Mouse (Mus musculus) embryo, embryonic 11.5 days (tissue): ENCODE measurements around the gene Rbms3.

Experiments
- DNase-seq: peaks from one replicate; pipeline ENCODE4 v3.0.0-alpha.2; 2012; ENCODE audit warnings: low read depth, low spot score

Gene Rbms3

DNA sequence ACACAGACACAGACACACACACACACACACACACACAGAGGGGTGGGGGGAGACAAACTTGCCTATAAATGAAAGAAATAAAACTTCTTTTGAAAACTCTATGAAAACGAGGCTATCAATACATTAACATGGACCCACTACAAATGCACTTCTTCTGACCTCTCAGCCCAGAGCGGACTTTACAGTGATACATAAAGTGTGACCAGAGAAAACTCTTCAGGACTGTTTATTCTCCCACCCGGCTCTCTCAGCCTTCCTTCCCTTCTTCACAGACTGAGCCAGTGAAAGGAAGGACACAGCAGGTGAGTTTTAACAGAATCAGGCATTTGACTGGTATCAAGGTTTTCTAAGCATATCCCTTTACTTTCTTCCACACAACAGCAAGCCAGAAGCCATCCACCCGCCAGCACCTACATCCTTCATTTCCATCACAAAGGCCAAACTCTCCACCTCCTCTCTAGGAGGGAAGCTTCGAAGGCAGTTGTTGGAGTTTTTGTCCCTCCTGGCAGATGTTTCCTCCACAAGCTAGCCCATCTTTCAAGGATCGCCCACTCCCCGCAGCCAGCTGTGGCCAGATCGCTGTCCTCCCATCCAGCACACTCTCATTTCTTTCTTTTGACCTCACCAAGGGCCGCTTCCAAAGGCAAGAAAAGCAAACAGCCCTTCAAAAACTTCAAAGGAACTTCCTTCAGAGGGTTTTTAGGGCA is 980.5 kb downstream of the Rbms3 start:
- DNase-seq: no peak

DNA sequence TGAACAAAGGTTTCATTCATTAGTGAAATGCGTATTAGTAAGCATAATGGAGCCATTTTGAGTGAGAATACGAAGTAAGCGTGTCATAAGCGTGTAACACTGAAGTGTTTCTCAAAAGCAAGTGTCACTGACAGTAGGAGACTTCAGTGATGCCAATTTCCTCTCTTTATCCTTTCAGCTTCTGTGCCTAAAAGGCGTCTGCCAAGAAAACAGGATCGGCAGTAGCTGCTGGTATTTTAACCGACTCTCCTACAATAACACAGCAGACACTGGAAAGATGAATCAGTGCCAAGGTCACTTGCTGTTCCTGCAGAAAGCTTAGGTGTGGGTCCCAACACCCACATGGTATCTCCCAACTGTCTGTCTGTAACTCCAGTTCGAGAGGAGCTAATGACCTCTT is 985.1 kb downstream of the Rbms3 start:
- DNase-seq: no peak

DNA sequence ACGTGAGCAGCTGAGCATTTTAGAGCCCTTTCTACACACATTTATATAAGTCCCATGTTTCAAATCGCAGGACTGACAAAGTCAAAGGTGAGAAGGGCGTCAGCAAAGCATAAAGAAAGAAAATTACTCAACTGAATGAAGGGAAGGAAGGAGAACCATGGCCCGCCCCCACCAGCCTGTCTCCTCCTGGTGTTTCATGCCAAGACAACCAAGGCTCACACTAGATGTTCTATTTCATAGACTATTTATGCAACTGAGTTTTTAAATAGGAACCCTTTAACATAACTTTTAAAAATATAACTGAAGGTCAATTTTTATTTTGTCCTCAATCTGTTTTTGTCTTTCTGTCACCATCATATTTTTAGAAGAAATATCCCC is 989.4 kb downstream of the Rbms3 start:
- no peak for DNase-seq

DNA sequence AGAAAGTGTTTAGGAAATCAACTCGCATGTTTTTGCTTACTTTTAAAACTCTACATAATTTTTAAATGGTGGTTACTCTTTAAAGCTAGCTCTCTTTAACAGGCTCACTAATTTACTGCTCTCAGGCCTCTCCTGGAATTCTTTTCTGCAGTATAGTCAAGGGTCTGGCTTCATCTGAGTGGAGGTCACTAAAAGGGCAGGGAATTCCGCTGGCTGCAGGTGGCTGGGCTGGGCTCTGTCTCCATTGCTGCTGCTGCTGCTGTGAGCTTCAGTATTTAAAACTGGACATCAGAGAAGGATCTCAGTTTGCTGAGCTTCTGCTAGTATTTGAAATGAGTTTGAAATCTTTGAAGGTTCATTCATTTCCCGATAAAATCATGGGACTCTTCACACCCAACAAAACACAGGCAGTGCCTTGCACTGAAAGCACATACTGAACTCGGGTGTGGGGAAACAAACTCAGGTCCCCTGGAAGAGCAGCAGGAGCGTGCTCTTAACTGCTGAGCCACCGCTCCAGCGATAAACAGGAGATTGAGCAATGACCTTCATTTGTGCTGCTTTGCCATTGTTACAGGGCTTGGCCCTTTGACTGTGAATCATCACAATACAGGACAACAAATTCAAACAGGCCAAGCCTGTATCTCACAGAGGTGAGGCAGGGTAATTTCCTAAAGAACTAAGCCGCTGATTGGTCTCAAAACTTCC is 990.0 kb downstream of the Rbms3 start:
- DNase-seq: no peak

DNA sequence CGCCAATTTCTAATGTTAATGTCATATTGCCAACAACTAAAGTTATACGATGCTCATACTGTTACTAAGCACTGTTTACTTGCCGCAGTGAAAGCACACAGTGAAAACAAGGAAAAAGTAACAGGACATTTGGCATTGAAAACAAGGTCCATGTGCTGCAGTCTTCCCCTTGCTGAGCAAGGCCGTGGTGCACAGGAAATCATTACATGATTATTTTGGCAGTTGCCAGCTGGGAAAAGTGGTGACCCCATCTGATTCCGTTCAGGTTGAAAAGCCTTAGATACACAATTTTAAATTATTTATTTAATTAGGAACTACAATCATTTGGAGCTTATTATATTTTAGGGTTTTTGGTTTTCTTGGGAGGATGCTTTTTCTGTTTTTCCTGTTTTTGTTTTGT is 995.9 kb downstream of the Rbms3 start:
- no peak for DNase-seq

DNA sequence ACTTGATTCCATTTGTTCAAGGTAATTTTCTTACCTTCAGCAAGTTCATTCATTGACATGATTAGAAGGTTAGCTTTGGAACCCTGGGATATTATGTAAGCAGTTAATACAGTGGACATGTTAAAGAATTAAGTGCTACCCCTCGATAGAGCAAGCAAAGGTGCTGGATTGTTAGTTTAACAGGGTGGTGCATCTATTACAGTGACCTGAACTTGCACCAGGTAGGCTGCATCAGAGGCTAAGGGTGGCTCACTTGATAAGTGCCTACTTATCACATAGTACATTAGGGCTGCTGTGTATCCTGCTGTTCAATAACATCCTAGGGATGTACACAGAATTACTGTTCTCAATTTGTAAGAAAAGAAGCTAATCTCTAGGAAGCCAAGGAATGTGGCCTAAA is 996.6 kb downstream of the Rbms3 start:
- DNase-seq: no peak

DNA sequence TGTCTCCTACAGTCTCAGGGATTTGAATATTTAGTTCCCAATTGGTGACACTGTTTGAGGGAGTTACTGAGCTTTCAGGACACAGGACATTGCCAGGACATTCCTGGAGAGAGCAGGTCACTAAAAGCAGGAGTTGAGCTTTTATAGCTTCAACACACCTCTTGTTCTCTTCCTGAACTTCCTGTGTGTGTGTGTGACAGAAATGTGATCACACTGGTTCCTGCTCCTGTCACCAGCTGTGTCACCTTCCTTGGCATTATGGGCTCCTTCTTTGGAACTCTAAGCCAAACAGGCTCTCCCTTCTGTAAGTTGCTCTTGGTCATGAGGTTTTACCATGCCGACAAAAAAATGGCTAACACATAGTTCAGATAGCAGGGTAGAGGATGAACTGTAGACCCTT is 997.9 kb downstream of the Rbms3 start:
- DNase-seq: no peak

DNA sequence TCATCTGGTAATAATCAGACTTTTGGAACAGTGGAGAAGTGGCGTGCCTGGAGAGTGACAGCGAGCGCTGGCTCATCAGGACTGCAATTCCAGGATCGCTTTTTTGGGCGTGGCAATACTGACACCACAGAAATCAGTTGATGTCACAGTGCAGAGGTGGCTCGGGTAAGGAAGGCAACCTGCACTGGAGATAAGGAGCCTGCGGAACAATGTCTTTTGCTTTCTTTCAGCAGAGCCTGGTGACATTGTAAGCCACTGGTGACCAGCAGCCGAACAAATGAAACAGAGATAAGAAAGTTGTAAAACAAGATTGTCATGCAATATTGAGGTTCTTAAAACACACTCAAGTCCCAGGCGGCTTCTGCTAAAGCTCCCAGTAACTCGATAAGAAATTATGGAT is 998.9 kb downstream of the Rbms3 start:
- no peak for DNase-seq

DNA sequence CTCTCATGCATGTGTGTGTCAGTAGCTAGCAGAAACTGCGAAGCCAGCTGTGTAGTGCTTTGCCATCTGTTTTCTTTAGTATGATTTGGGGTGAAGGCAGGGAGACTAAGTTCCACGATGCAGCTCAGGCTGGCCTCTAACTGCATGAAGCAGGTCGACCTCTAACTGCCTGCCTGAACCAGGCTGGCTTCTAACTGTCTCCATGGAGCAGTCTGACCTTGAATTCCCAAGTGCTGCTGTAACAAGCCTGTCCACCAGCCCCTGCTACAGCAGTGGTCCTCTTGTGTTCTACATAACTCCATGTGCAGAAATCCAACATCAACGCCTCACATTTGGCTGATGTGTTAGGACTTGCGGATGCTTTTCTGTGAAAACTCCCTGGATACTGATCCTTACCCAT is 1009.3 kb downstream of the Rbms3 start:
- DNase-seq: no peak

DNA sequence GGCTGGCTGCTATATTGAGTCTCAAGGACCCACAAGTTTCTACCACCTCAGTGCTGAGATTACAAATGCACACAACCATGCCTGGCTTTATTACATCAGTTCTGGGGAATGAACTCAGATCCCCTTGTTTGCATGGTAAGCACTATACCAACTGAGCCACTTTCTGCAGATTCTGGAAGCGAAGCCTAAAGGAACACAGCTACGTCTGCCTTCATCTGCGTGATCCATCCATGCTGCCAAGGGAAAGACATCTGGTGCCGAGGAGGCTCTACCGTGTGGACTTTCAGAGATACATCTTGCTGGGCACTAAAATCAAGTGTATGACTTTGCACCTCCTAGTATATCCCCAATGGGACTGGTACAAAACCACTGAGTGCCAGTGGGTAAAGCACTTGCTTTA is 1010.8 kb downstream of the Rbms3 start:
- DNase-seq: no peak

DNA sequence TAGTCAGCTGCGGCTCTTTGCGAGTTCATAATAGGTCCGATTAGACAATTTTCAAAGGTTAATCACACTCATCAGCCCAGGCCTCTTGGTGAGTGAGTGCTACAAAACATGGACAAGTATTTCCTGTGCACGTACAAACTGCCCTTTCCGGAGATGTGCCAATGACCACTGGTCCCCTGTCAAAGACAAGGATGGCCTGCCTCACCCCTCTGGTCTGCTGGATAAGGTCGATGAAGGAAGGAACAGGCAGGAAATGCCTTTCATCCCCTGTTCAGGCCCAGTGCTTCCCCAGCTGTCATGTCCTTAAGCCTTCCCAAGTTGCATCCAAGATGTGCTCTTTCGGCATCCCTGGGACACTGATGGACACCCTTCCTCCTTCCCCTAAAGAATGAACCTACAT is 1016.4 kb downstream of the Rbms3 start:
- no peak for DNase-seq

DNA sequence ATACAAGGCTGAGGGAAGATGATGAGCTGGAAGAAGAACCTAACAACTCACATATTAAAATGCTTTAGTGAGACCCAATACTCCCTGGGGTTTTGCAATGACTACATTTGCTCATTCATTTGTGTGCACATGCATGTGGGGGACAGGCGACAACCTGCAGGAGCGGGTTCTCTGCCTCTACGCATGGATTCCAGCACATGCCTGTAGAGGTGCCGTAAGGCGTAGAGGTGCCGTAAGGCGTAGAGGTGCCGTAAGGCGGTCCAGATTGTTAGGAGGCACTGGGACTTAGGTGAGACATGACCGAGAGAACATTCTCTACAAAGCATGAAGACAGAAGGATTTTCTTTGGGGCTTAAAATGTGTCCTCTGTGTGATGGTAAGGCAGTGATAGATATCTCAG is 1033.7 kb downstream of the Rbms3 start:
- no peak for DNase-seq

DNA sequence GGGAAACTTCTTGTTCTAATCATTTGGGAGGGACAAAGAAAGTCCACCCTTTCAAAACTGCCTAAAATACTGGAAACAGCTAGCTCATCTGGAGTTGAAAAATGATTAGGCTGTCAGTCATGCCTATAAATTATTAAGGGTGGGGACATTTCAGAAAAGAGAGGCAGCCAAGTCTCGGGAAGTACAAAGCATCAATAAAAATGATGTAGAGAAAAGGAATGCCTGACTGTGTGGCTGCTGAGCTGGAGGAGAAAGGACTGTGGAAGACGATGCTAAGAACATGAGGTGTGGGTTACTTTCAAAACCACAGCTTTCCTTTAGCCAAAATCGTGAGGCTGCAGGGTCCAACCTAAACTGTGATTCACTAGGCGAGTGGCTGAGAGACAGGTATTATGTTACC is 1037.2 kb downstream of the Rbms3 start:
- DNase-seq: no peak

DNA sequence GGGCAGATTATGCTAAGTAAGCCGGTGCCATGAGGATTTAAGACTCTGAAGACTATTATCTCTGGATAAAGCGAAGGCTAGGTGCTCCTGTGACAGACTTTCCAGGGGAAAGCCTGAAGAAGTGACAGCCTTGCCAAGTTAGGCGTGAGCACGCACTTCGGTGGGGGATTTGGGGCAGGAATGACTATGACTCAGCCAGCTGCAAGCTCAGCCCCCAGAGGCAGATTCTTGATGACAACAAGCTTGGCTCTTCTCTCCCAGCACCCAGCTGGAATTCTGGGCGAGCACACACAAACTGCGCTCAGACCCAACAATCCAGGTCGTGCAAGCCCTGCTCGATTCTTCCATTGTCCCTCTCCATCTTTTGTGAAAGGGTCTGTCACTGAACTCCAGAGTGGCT is 1038.6 kb downstream of the Rbms3 start:
- no peak for DNase-seq

DNA sequence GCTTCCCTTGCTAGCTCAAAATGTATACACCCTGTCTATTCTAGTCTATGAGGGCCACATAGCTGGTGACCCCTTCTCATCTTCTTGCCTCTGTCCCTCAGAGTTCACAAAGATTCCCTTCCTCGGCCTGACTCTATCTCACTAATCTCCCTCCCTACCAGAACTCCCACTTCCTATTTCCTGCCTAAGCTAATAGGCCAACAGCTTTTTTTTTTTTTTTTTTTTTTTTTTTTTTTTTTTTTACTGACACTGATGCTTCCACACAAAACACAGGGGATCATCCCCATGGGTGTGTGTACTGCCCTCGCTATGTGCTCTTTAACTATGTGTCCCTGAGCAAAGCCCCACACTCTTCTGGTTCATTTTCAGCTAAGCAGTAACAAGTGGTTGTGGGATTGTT is 1060.0 kb downstream of the Rbms3 start:
- DNase-seq: no peak

DNA sequence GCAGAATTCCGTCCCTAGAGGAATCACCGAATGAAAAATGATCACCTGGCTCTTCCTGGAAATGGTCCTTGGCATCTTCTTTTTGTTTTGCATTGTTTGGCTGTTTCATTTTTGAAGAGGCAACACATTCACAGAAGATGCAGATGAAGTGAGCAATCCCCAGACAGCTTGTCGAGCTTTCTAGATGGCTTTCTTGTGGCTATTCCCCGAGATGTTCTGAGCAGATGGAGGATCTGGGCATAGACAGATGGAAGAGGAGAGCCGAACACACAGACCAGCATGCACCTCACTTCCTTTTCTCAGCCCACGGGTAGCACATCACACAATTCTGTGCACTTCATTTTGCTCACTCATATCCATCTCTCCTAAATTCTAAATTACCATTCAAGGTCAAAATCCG is 1063.0 kb downstream of the Rbms3 start:
- DNase-seq: no peak

DNA sequence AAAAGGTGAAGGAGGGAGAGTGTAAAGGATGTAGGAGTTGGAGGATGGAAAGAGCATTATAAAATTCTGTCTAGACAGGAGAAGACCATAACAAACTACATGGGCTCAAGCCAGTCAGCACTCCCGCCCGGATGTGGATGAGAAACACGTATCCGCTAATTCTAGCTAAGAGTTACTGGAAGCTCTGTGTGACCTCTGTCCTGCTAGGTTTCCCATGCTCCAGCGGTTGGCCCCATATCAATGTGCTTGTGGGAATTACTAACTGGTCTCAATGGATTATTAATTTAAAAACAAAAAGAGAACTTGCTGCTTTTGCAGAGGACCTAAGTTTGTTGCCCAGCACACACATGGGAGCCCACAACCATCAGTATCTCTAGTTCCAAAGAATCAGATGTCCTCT is 1071.9 kb downstream of the Rbms3 start:
- no peak for DNase-seq

DNA sequence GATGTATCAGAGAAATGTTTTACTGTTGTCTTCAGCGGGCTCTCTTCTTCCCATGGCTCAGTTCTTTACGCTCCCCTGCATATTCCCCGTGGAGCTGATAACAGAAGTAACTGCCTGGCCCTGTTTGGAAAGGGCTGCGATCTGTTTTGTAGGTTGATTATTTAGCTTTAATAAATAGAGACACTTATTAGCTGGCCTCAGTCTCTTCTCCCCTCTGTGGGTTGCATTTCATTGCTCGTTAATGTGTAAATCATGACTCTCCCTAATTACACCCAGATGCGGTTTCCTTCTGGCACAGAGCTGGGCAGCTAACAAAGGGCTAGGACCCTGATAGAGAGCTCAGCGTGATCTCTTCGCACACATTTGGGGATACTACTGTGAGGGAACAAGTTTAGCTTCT is 1073.1 kb downstream of the Rbms3 start:
- DNase-seq: peak; percentile 26

DNA sequence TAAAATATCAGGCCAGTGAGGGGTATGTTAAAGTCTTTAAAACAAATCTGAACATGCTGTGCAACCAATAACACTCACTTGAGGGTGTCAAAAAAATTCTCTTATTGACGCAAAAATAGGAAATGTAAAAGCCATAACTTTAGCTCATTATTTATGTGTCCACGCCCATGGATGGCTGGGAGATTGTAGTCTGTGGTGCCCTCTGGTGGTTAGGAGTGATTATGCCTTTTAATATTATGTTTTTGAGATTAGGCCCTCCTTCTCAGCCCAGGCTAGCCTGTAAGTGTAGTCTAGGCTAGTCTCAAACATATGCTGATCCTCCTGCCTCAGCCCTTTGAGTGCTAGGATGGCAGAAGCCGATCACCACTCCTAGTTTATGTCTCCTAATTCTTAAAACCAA is 1076.5 kb downstream of the Rbms3 start:
- no peak for DNase-seq

DNA sequence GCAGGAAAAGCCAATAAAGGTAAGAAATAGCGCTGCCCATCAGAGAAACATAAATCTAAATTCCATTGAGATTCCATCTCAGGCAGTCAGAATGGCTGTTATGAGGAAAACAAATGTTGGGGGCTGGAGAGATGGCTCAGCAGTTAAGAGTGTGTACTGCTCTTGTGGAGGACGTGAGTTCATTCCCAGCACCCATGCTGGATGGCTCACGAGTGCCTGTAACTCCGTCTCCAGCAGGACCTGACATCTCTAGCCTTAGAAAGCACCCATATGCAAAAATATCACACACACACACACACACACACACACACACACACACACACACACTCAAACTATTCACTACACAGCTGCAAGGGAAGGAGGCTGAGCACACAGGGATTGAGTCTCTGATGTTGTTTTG is 1083.6 kb downstream of the Rbms3 start:
- no peak for DNase-seq

DNA sequence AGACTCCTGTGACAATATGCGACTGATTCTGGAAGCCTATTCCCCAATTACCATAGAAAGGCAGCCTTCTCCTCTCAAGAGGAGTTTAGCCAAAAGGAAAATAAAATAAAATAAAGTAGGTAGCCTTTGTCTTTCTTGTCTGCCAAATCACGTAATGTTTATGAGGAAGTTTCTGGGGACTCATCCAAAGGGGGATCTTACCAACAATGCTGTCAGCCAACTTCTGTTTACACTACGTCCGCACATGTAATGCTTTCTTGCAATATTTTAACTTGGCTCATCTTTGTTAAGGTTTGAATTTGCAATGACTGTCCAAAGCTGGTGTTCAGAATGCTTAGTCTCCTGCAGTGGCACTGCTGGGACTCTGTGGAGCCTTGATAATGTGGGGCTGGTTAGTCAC is 1086.9 kb downstream of the Rbms3 start:
- DNase-seq: no peak

DNA sequence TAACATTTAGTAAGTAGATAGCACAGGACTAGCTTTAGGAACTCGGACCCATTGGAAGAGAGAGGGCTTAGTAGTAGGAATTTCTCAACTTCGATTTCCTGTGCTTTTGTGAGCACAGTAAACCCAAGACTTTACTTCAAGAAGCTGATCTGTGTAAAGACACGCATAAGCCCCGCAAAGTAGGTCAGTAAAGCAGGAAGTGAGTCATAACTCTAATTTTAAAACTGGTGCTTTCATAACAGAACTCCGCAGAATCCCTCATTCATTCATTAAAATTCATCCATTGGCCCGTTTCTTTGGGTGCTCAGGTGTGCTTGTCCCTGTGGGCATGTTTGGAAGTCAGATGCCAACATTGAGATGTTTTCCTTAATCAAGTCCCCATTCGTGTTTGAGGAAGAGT is 1087.7 kb downstream of the Rbms3 start:
- no peak for DNase-seq

DNA sequence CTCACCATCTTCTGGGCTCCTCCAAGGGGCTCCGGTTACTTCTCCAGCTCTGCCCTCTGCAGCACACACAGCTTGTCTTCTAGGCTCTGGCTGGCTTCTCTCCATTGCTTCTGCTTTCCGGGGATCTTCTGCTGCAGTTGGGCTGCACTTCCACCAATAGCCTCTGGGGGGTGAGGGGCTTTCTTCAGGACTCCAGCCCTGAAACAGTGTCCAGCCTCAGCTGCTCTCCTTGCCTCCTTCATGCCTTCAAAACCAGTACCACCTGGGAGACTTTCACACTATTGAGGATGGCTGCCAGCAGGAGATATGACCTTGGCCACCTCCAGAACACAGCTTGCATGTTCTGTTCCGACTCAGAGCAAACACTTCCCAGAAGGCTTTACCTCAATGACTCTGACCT is 1094.0 kb downstream of the Rbms3 start:
- no peak for DNase-seq

DNA sequence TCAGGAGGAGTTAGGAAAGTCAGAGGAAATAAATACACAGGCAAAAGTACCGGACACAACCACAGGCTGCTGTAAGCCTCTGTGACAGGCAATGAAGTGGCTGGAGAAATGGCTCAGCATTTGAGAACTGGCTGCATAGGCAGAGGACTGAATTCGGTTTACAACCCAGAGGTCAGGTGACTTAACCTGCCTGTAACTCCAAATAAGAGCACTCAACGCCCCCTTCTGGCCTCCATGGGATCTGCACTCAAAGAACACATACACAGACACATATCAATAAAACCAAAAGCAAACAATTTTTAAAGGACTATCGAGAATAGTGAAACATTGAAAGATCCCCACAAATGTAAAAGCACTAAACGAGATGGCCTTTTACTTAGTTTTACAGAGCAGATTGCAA is 1096.3 kb downstream of the Rbms3 start:
- no peak for DNase-seq
